Mouse (Mus musculus) E14TG2a.4 (cell line): Measurements from ENCODE around the gene Ikzf2.

Source experiments
- CTCF ChIP-seq: conservative IDR thresholded peaks from 2 replicates; pipeline ENCODE4 v1.5.1; 2014; ENCODE audit warnings: low read length
- NANOG ChIP-seq: IDR thresholded peaks from 2 replicates; pipeline ENCODE4 v1.6.1; 2014; ENCODE audit warnings: borderline replicate concordance, low read length, mixed read lengths
- POU5F1 ChIP-seq: IDR thresholded peaks from 2 replicates; pipeline ENCODE4 v1.6.1; 2014; ENCODE audit warnings: low read length, borderline replicate concordance

GRCm38 (mm10) chr1:69688961-69689360, 1.9 kb upstream of the Ikzf2 start:
- TF ChIP-seq CTCF (peak; percentile 64), NANOG (no peak), POU5F1 (no peak)
